Mouse (Mus musculus) ES-E14 (cell line): ENCODE measurements at regions not wholly inside any gene's neighbourhood (a gene's known extent, or its start where the extent isn't known, plus 50 kb on each side); places are given as distances from the start of the nearest gene placed in this dataset.

ENCODE experiments used
- DNase-seq: peaks from one replicate; pipeline ENCODE4 v3.0.0-alpha.2; 2013; ENCODE audit warnings: low read depth, low spot score
- H3K27ac ChIP-seq: 2 replicates; pipeline ENCODE4 v1.5.1; 2012; ENCODE audit warnings: low read depth, mild to moderate bottlenecking, low read length, moderate library complexity, mixed read lengths; ENCODE audit not compliant: poor library complexity, insufficient read depth, severe bottlenecking
- H3K36me3 ChIP-seq: 2 replicates; pipeline ENCODE4 v1.6.1; 2012; ENCODE audit warnings: mild to moderate bottlenecking, low read length, moderate library complexity, mixed read lengths; ENCODE audit not compliant: control insufficient read depth, poor library complexity, insufficient read depth, severe bottlenecking
- H3K4me1 ChIP-seq, 2 experiments: fragments of 150-350 bp in 1 of 2; sonication (generic) in 1 of 2; 2 replicates each; pipeline ENCODE4 v1.6.1; 2012; ENCODE audit warnings: low read length in 2 of 2, mild to moderate bottlenecking in 1 of 2, mixed read lengths in 1 of 2; ENCODE audit not compliant: control insufficient read depth in 2 of 2, insufficient read depth in 2 of 2, poor library complexity in 1 of 2
- H3K4me3 ChIP-seq, 2 experiments: fragments of 150-350 bp in 1 of 2; sonication (generic) in 1 of 2; 2 replicates each; pipeline ENCODE4 v1.5.1; 2012; ENCODE audit warnings: low read length in 2 of 2, low read depth in 1 of 2, mild to moderate bottlenecking in 1 of 2, mixed read lengths in 1 of 2; ENCODE audit not compliant: insufficient read depth in 1 of 2, poor library complexity in 1 of 2, severe bottlenecking in 1 of 2
- H3K9ac ChIP-seq: 2 replicates; pipeline ENCODE4 v1.6.1; 2012; ENCODE audit warnings: low read depth, mild to moderate bottlenecking, low read length, mixed read lengths; ENCODE audit not compliant: poor library complexity, insufficient read depth, severe bottlenecking
- H3K9me3 ChIP-seq: fragments of 150-350 bp; sonication (generic); 2 replicates; pipeline ENCODE4 v1.6.1; 2012; ENCODE audit warnings: low read depth, mild to moderate bottlenecking, low read length; ENCODE audit not compliant: control insufficient read depth, insufficient read depth
- CHD2 ChIP-seq: IDR thresholded peaks from 2 replicates; pipeline ENCODE4 v1.6.1; 2014; ENCODE audit warnings: mild to moderate bottlenecking, low read depth, low read length, inconsistent platforms
- HCFC1 ChIP-seq: IDR thresholded peaks from 2 replicates; pipeline ENCODE4 v1.6.1; 2012; ENCODE audit warnings: low read length, inconsistent platforms, borderline replicate concordance; ENCODE audit not compliant: insufficient read depth
- MAFK ChIP-seq: IDR thresholded peaks from 2 replicates; pipeline ENCODE4 v1.6.1; 2014; ENCODE audit warnings: mild to moderate bottlenecking, low read depth, low read length, inconsistent platforms; ENCODE audit not compliant: insufficient read depth
- ZC3H11A ChIP-seq: IDR thresholded peaks from 2 replicates; pipeline ENCODE4 v1.6.1; 2012; ENCODE audit warnings: low read depth, mild to moderate bottlenecking, inconsistent platforms, low read length, borderline replicate concordance
- ZNF384 ChIP-seq: IDR thresholded peaks from 2 replicates; pipeline ENCODE4 v1.6.1; 2012; ENCODE audit warnings: low read depth, low read length, inconsistent platforms
- in situ Hi-C, 2 experiments: fragments of 600-800 bp; cut with MboI; formaldehyde crosslinking; loops; one replicate each; pipeline ENCODE4 v1.15.1; 2025; ENCODE audit warnings: low sequenced_read_pairs in 2 of 2, inconsistent platforms in 1 of 2; ENCODE audit not compliant: unreplicated experiment in 2 of 2

GRCm38 (mm10) chr16:72027404-72028215 is 280.5 kb upstream of the Robo1 start:
- Histone ChIP-seq H3K27ac (no peak overlapping the region), H3K9ac (no peak overlapping the region), H3K36me3 (no peaks in the 10 kb centered on the region), H3K9me3 (no peaks in the 10 kb centered on the region), H3K4me1 (no peaks in the 10 kb centered on the region), H3K4me3 (no peak overlapping the region)
- TF ChIP-seq MAFK (no peak), ZC3H11A (no peak)
- in situ Hi-C loops: no loop called here
- no peak for DNase-seq

DNA sequence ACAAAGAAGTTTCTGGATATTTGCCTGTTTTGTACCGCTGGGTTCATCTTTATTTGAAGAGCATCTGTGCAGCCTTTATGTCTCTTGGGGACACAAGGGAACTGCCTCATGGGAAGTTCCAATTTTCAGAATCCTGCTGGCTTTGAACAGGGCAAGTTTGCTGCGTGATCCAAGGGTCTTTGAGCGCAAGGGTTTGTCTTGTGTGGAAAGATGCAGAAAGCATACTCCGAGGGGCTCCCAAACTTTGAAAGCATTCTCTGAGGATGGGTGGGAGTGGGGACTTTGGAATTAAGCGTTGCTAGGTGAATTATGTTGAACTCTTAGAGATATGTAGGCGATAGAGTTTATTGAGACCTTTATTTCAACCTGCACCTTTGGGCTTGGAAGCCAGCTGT is 279.9 kb upstream of the Robo1 start:
- in situ Hi-C loops: no loop called here
- no peak for DNase-seq
- no peak overlapping the region for H3K4me3 ChIP-seq
- H3K27ac ChIP-seq: no peak overlapping the region
- no peaks in the 10 kb centered on the region for H3K9me3 ChIP-seq
- H3K4me1 ChIP-seq: no peaks in the 10 kb centered on the region
- H3K36me3 ChIP-seq: no peaks in the 10 kb centered on the region
- TF ChIP-seq ZC3H11A (no peak), ZNF384 (no peak), HCFC1 (no peak), MAFK (no peak), CHD2 (no peak)
- H3K9ac ChIP-seq: no peak overlapping the region

- no peak for DNase-seq
- in situ Hi-C loops: no loop called here
- TF ChIP-seq ZNF384 (no peak), HCFC1 (no peak), MAFK (no peak), ZC3H11A (no peak), CHD2 (no peak)
- Histone ChIP-seq H3K4me1 (no peaks in the 10 kb centered on the region), H3K27ac (no peak overlapping the region), H3K36me3 (no peaks in the 10 kb centered on the region), H3K9ac (no peak overlapping the region), H3K9me3 (no peaks in the 10 kb centered on the region), H3K4me3 (peak overlapping the region; percentile 33 to 36; a peak in 2 of 4 replicates)
Observed at GRCm38 (mm10) chr16:72028798-72029197, 279.3 kb upstream of the Robo1 start.

GRCm38 (mm10) chr16:72029273-72029672 is 278.8 kb upstream of the Robo1 start:
- DNase-seq: no peak
- peak overlapping the region; percentile 33 to 36; a peak in 2 of 4 replicates for H3K4me3 ChIP-seq
- H3K27ac ChIP-seq: no peak overlapping the region
- no peaks in the 10 kb centered on the region for H3K36me3 ChIP-seq
- in situ Hi-C loops: no loop called here
- no peaks in the 10 kb centered on the region for H3K9me3 ChIP-seq
- H3K4me1 ChIP-seq: no peaks in the 10 kb centered on the region
- H3K9ac ChIP-seq: no peak overlapping the region
- TF ChIP-seq CHD2: no peak
- TF ChIP-seq ZC3H11A: no peak
- TF ChIP-seq HCFC1: no peak
- no peak for TF ChIP-seq ZNF384
- no peak for TF ChIP-seq MAFK

DNA sequence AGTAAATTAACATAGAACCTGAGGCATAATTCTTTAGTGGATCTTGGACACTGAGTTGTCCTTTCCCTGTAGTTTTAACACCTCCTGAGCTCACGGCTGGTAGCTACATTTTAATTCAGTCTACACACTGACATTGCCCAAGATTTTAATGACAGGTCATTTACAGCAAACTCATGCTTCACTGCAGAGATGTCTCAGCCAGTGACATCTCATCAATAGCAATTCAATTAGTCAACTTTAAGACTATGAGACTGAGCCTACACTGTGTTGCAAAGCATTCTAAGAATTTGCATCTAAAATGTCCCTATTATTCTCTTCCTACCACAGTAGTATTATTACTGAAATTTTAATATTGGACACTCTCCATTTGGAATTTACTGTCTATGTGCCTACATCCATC is 239.9 kb upstream of the Robo1 start:
- Histone ChIP-seq H3K9me3 (no peaks in the 10 kb centered on the region), H3K27ac (no peak overlapping the region), H3K36me3 (no peaks in the 10 kb centered on the region), H3K9ac (no peak overlapping the region), H3K4me3 (no peak overlapping the region), H3K4me1 (no peaks in the 10 kb centered on the region; a peak in 1 of 4 replicates)
- no peak for DNase-seq
- in situ Hi-C loops: no loop called here
- no peak for TF ChIP-seq ZNF384
